Mouse (Mus musculus): ENCODE measurements at regions not wholly inside any gene's neighbourhood (a gene's known extent, or its start where the extent isn't known, plus 50 kb on each side); places are given as distances from the start of the nearest gene placed in this dataset.

DNA sequence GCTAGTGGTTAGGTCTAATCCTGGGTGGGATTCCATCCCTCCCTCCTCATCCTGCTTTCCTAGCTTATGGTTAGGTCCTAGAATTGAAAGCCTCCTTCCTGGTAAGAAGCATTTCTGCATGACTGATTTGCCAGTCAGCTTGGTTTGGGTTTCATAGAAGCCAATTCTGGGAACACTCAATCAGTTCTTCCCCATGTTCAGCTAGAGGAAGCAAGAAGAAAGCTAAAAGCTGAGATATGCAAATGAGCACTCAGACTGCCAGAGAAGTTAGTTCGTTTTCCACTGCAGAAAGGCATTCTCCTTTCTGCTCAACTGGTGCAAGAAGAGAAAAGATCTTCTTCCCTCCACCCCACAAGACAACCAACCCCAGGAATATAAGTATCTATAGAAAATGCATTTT is 457.0 kb upstream of the Vstm2b start:
- ATAC-seq (ENCODE audit: insufficient read depth, low FRiP score, low read depth) = no peak
- no peak overlapping the region for H3K9ac ChIP-seq
- no peaks in the 10 kb centered on the region for H3K4me1 ChIP-seq
- H3K4me3 ChIP-seq (replicated peaks) = no peak overlapping the region
- WGBS = 23% methylated on average over 1 of the region's 1 CpGs
- no peaks in the 10 kb centered on the region for H3K9me3 ChIP-seq
- H3K4me2 ChIP-seq = no peak overlapping the region
- no peaks in the 10 kb centered on the region for H3K27me3 ChIP-seq (replicated peaks)
- no peaks in the 10 kb centered on the region for H3K36me3 ChIP-seq
- H3K27ac ChIP-seq = no peak overlapping the region

DNA sequence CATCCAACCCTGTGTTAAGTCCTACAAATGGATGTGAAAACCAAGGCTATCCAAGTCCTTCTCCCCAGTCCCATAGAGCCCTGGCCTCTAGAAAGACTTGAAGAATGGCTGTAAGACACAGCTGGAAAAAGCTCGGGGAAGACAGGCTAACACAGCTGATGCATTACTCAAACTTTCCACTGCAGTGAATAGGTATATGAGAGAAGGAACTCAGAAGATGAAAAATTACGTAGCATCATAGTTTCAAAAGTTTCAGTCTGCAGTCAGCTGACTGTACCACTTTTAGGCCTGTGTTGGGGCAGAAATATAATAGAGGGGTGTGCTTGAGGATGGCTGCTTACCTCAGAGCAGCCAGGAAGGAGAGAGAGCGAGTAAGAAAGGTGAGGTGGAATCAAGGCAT is 456.3 kb upstream of the Vstm2b start:
- no peak overlapping the region for H3K9ac ChIP-seq
- no peaks in the 10 kb centered on the region for H3K9me3 ChIP-seq
- H3K27ac ChIP-seq = no peak overlapping the region
- no peaks in the 10 kb centered on the region for H3K27me3 ChIP-seq (replicated peaks)
- H3K4me1 ChIP-seq = no peaks in the 10 kb centered on the region
- no peak overlapping the region for H3K4me2 ChIP-seq
- WGBS = 83% methylated on average over 3 of the region's 3 CpGs
- ATAC-seq (ENCODE audit: insufficient read depth, low FRiP score, low read depth) = no peak
- no peaks in the 10 kb centered on the region for H3K36me3 ChIP-seq
- H3K4me3 ChIP-seq (replicated peaks) = no peak overlapping the region

DNA sequence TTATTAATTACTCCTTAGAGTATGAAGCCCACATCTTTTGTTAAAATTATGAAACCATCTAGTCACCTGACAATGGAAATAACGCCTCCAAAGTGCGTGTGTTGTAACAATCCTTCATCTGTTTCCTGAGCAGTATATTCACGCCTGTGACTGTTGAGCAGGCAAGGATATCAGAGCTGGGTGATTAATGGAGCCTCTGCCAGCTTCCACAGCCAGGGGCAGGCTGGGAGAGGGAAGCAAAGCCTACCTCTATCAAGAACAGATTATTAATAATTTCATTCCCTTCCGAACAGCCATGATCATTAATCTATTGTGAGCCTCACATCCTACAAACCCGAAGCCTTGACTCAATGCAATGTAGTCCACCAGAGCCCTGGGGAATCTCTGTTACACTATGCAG is 431.7 kb upstream of the Vstm2b start:
- no peaks in the 10 kb centered on the region for H3K27me3 ChIP-seq (replicated peaks)
- no peak overlapping the region for H3K4me2 ChIP-seq
- no peaks in the 10 kb centered on the region for H3K36me3 ChIP-seq
- H3K9ac ChIP-seq = no peak overlapping the region
- 65% methylated on average over 5 of the region's 5 CpGs for WGBS
- ATAC-seq (ENCODE audit: insufficient read depth, low FRiP score, low read depth) = no peak
- no peaks in the 10 kb centered on the region for H3K9me3 ChIP-seq
- no peaks in the 10 kb centered on the region for H3K4me1 ChIP-seq
- H3K4me3 ChIP-seq (replicated peaks) = no peak overlapping the region
- no peak overlapping the region for H3K27ac ChIP-seq

DNA sequence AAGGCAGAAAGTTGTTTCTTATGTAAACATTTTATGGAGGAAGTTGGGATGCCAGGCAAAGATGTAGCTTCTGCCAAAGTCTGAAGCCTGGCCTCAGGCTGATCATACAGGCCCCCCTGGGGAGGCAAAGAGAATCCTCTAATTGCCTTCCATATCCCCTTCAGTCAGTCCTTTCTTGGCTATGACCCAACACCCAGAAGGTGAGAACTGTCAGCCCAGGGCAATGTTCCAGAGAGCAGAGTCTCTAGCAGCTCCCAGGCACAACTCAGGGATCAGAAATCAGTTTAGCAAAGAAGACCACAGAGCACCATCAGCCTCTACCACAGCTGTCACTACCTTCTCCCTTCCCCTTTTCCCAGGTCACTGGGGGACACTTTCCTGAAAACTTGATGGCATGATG is 410.9 kb upstream of the Vstm2b start:
- Histone ChIP-seq H3K4me3 (replicated peaks) (no peak overlapping the region), H3K4me2 (no peak overlapping the region), H3K27me3 (replicated peaks) (no peaks in the 10 kb centered on the region), H3K9me3 (no peaks in the 10 kb centered on the region), H3K4me1 (no peaks in the 10 kb centered on the region), H3K36me3 (no peaks in the 10 kb centered on the region), H3K9ac (no peak overlapping the region), H3K27ac (no peak overlapping the region)
- no peak for ATAC-seq (ENCODE audit: insufficient read depth, low FRiP score, low read depth)

DNA sequence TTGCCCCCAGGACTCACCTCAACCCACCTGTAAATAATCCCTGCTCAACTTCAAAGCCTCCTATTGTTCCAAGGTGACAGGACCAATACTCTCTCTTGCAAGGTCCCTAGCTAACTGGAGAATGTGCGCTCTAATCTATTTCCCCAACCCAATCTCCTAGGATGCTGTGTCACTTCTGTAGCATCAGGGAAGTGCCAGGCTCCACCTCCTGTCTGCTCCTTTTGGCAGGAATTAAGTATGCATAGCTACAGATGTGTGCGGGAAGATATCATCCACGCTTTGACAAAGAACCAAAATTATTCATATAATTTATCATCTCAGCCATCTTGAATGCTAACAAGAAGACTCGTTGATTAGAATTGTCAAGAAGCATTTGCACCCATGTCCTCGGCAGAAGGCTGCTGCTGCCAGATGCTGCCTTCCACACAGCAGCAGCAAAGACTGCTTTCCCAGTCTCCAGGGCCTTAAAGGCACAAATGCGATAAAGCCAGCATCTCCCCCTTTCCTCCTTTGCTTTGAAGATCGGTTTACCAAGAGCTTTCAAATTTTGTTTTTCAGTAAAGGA is 375.3 kb upstream of the Vstm2b start:
- no peak overlapping the region for H3K4me3 ChIP-seq (replicated peaks)
- no peak overlapping the region for H3K4me2 ChIP-seq
- no peaks in the 10 kb centered on the region for H3K27me3 ChIP-seq (replicated peaks)
- H3K9ac ChIP-seq = no peak overlapping the region
- H3K9me3 ChIP-seq = no peaks in the 10 kb centered on the region
- H3K4me1 ChIP-seq = no peaks in the 10 kb centered on the region
- no peak overlapping the region for H3K27ac ChIP-seq
- WGBS = 71% methylated on average over 7 of the region's 7 CpGs
- no peaks in the 10 kb centered on the region for H3K36me3 ChIP-seq
- ATAC-seq (ENCODE audit: insufficient read depth, low FRiP score, low read depth) = no peak

DNA sequence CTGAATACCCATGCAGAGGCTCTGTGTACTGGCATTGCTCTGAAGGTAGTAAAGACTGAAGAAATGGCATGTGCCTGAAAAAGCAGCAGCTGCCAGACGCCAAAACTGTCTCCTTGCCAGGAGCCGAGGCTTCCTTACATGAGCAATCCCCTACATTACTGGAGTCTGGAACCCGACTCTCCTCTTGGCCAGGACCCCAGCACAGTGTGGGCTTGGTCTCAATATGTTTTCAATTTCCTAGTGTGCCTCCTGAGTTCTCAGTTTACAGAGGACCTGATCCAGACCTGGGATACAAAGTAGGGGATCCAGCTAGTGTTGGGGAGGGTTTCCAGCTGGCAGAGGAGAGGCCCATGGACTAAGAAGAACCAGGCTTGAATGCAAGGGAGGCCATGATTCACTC is 361.5 kb upstream of the Vstm2b start:
- H3K27ac ChIP-seq = no peak overlapping the region
- H3K27me3 ChIP-seq (replicated peaks) = no peaks in the 10 kb centered on the region
- WGBS = 65% methylated on average over 3 of the region's 3 CpGs
- no peak overlapping the region for H3K4me2 ChIP-seq
- H3K4me1 ChIP-seq = no peaks in the 10 kb centered on the region
- no peaks in the 10 kb centered on the region; the same call in 1 of the 2 replicates for H3K9me3 ChIP-seq
- no peak overlapping the region for H3K4me3 ChIP-seq (replicated peaks)
- no peak overlapping the region for H3K9ac ChIP-seq
- no peak for ATAC-seq (ENCODE audit: insufficient read depth, low FRiP score, low read depth)
- no peaks in the 10 kb centered on the region for H3K36me3 ChIP-seq

DNA sequence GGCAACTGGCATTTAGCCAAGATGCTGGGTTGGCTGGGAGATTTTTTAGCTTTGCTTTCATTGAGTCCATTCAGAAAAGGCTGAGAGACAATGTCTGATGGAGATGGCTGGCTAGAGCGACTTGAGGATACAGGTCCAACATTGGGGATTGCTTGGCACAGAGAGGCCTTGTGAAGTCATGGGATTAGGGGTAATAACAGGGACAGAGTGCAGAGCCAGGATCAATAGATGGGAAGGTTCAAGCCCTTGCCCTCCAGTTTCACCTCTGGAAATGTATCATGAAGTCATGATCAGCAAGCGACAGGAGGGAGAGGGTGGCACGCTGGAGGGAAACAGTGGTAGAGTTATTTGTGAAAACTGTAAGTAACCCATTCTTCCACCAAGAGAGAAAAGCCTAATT is 360.5 kb upstream of the Vstm2b start:
- H3K9ac ChIP-seq = no peak overlapping the region
- ATAC-seq (ENCODE audit: insufficient read depth, low FRiP score, low read depth) = no peak
- H3K27me3 ChIP-seq (replicated peaks) = no peaks in the 10 kb centered on the region
- H3K27ac ChIP-seq = no peak overlapping the region
- no peaks in the 10 kb centered on the region for H3K4me1 ChIP-seq
- no peak overlapping the region for H3K4me3 ChIP-seq (replicated peaks)
- H3K9me3 ChIP-seq = no peaks in the 10 kb centered on the region; the same call in 1 of the 2 replicates
- no peak overlapping the region for H3K4me2 ChIP-seq
- no peaks in the 10 kb centered on the region for H3K36me3 ChIP-seq
- WGBS = 57% methylated on average over 3 of the region's 3 CpGs

DNA sequence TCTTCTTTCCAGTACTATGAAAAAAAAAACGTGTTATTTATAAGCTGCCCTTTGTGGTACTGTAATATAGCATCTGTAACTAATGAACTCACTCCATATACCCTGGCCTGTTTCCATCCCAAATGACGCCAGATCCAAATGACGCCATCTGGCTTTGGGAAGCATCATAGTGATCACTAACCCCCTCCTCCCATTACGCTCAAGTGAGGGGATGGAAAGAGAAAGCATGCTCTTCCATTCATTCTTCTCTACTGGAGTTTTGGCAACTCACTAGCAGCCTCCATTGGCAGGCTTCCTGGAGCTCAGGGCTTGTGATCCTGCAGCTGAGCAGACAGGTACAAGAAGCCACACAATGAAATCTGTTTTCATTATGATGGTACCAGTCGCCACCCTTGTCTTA is 358.3 kb upstream of the Vstm2b start:
- no peak overlapping the region for H3K4me3 ChIP-seq (replicated peaks)
- H3K27ac ChIP-seq = no peak overlapping the region
- H3K4me2 ChIP-seq = no peak overlapping the region
- no peaks in the 10 kb centered on the region for H3K27me3 ChIP-seq (replicated peaks)
- no peaks in the 10 kb centered on the region for H3K36me3 ChIP-seq
- no peaks in the 10 kb centered on the region for H3K9me3 ChIP-seq
- H3K9ac ChIP-seq = no peak overlapping the region
- ATAC-seq (ENCODE audit: insufficient read depth, low FRiP score, low read depth) = no peak
- no peaks in the 10 kb centered on the region for H3K4me1 ChIP-seq
- WGBS = 68% methylated on average over 5 of the region's 5 CpGs

DNA sequence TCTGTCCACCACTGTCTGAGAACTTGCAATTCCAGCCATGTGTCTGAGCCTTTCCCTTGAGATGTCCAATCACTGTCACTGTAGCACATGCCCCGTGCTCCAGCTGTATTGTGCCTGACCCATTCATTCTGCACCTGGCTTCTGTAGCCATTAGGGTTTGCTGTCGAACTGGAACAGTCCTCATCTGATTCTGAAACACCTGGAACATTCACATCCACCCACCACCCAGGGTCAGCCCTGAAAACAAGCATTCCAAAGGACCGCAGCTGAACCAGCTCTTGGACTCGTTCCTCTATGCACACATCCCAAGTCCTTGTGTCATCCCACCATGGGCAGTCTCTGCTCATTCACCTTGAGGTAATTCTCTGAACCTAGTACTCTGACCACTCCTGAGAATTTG is 356.8 kb upstream of the Vstm2b start:
- no peak overlapping the region for H3K27ac ChIP-seq
- 73% methylated on average over 4 of the region's 4 CpGs for WGBS
- H3K4me3 ChIP-seq (replicated peaks) = no peak overlapping the region
- H3K27me3 ChIP-seq (replicated peaks) = no peaks in the 10 kb centered on the region
- H3K4me2 ChIP-seq = no peak overlapping the region
- no peak overlapping the region for H3K9ac ChIP-seq
- no peaks in the 10 kb centered on the region for H3K4me1 ChIP-seq
- ATAC-seq (ENCODE audit: insufficient read depth, low FRiP score, low read depth) = no peak
- no peaks in the 10 kb centered on the region for H3K36me3 ChIP-seq
- no peaks in the 10 kb centered on the region for H3K9me3 ChIP-seq

DNA sequence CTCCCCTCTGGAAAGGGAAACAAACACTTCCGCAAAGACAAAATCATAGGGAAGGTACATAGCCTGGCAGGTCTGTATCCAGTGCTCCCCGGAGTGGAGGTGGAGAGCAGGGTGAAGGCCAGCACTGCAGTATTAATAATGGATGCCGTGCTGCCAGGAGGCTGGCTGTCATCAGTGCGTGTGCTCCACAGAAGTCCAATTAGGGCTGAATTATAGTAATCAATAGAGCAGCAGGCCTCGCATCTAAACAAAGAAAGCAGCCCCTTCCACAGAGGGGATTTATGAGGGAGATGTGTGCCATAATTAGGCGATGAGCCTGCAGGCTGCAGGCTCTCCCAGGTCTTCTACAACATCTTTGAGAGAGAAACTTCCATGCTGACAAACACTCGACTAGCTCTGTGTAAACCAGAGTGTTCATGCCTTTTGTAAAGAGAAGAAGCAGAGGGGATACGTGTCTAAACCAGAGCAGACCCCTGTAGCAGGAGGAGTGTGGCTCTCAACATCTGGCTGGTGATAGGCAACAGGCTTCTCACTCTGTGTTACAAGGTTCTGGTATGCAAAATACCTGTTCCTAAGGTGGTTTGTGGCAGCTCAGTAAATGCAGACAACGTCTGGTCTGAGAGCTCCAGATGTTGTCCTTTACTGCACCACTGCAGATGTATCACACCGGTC is 334.5 kb upstream of the Vstm2b start:
- H3K4me3 ChIP-seq (replicated peaks) = no peak overlapping the region
- 69% methylated on average over 10 of the region's 10 CpGs for WGBS
- no peaks in the 10 kb centered on the region for H3K27me3 ChIP-seq (replicated peaks)
- H3K27ac ChIP-seq = no peak overlapping the region
- no peaks in the 10 kb centered on the region for H3K36me3 ChIP-seq
- no peak overlapping the region for H3K4me2 ChIP-seq
- H3K4me1 ChIP-seq = no peaks in the 10 kb centered on the region
- ATAC-seq (ENCODE audit: insufficient read depth, low FRiP score, low read depth) = no peak
- H3K9me3 ChIP-seq = no peaks in the 10 kb centered on the region
- no peak overlapping the region for H3K9ac ChIP-seq

DNA sequence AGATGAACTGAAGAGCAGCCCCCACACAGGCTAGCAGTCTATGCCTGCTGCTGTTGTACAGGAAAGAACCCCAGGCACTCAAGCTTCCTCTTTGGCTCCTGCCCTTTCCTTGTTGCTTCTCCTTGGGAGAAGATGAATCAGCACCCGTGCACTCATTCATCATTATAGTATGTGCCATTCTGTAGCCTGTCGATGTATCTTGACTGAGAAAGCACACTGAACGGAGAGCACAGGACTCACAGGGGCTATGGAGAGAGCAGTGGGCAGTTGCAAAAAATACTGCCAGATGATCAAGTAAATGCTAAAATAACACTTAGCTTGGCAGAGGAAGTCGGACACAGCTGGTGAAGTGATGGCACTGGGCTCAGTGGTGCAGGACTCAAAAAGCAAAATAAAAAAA is 322.2 kb upstream of the Vstm2b start:
- no peaks in the 10 kb centered on the region for H3K9me3 ChIP-seq
- H3K27ac ChIP-seq = no peak overlapping the region
- H3K27me3 ChIP-seq (replicated peaks) = no peaks in the 10 kb centered on the region
- H3K4me2 ChIP-seq = no peak overlapping the region
- no peak overlapping the region for H3K4me3 ChIP-seq (replicated peaks)
- no peaks in the 10 kb centered on the region for H3K4me1 ChIP-seq
- ATAC-seq (ENCODE audit: insufficient read depth, low FRiP score, low read depth) = no peak
- no peaks in the 10 kb centered on the region for H3K36me3 ChIP-seq
- H3K9ac ChIP-seq = no peak overlapping the region
- WGBS = 75% methylated on average over 4 of the region's 4 CpGs

DNA sequence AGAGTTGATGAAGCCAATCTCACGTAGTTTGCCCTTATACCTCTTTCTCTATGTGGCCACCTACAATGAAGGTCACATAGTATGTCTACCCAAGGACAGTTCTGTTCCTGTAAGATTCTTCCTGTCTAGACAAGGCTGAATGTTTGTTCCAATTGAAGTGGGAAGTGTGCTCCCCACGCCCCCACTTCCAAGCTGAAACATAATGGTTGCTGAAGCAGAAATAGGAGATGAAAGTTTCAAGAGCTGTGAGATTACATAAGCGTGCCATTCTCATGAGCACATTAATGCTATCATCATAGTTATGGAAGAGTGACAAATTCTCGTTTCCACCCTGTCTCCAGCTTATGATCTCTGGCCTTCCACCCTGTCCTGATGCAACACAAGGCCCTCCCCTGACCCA is 320.8 kb upstream of the Vstm2b start:
- no peak overlapping the region for H3K27ac ChIP-seq
- no peaks in the 10 kb centered on the region for H3K9me3 ChIP-seq
- H3K36me3 ChIP-seq = no peaks in the 10 kb centered on the region
- H3K4me2 ChIP-seq = no peak overlapping the region
- no peak overlapping the region for H3K4me3 ChIP-seq (replicated peaks)
- 68% methylated on average over 4 of the region's 4 CpGs for WGBS
- no peaks in the 10 kb centered on the region for H3K27me3 ChIP-seq (replicated peaks)
- no peak for ATAC-seq (ENCODE audit: insufficient read depth, low FRiP score, low read depth)
- no peak overlapping the region for H3K9ac ChIP-seq
- no peaks in the 10 kb centered on the region for H3K4me1 ChIP-seq

DNA sequence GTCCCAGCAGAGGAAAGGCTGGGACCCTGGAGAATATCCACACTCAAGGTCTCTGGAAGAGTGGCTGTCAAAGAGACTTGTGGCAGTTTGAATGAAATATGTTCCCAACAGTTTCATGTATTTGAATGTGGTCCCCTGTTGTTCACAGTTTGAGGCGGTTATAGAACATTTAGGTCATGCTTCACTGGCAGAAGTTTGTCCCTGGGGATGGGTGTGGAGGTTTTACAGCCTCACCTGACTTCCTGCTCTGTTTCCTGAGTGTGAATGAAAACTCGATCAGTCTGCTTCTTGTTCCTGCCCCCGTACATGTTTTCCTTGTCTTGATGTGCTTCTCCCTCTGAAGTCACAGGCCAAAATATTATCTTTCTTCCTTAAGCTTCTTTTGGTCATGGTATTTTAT is 277.4 kb upstream of the Vstm2b start:
- no peak overlapping the region for H3K4me2 ChIP-seq

More for the DNA sequence above, 277.4 kb upstream of the Vstm2b start:
- no peak overlapping the region for H3K27ac ChIP-seq
- H3K4me1 ChIP-seq = no peaks in the 10 kb centered on the region
- no peak overlapping the region for H3K9ac ChIP-seq
- no peaks in the 10 kb centered on the region for H3K9me3 ChIP-seq
- no peaks in the 10 kb centered on the region for H3K27me3 ChIP-seq (replicated peaks)
- 80% methylated on average over 3 of the region's 3 CpGs for WGBS
- H3K4me3 ChIP-seq (replicated peaks) = no peak overlapping the region
- H3K36me3 ChIP-seq = no peaks in the 10 kb centered on the region
- ATAC-seq (ENCODE audit: insufficient read depth, low FRiP score, low read depth) = no peak

Measured in stomach, embryonic 15.5 days (tissue).